Mouse (Mus musculus) right cerebral cortex, postnatal 4 days (tissue): ENCODE measurements at regions not wholly inside any gene's neighbourhood (a gene's known extent, or its start where the extent isn't known, plus 50 kb on each side); places are given as distances from the start of the nearest gene placed in this dataset.

Source experiments
- DNase-seq: peaks from one replicate; pipeline ENCODE4 v3.0.0-alpha.2; 2022

DNA sequence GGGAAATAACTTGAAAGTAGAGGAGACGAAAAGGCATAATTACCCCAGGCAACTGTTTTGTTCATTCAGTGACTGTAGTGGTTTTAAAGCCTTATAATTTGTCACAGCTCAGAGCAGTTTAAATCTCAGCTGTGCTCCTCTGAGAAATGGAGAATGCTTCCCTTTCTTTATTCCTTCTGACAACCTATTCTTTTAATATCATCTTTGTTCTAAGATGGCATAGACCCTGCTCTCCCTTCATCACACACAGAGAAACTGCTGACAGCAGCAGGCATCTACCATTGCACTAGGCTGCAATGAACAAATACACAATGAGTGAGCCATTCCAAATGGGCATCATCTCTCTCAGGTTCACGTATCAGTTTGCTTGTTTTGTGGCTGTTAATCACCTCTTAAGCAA, 50.5 kb upstream of the Gm11232 start:
- no peak for DNase-seq
